Mouse (Mus musculus) ES-Bruce4 (cell line): ENCODE measurements around the gene Ppp2r2c. TPM values are rescaled to one million over a fixed set of nuclear protein-coding genes. Genes with fewer than 3 reads are reported as not detected.

Experiments
- H3K27ac ChIP-seq: 2 replicates; pipeline ENCODE4 v1.5.1; 2012; ENCODE audit warnings: low read length, inconsistent platforms; ENCODE audit not compliant: insufficient read depth
- H3K27me3 ChIP-seq: 2 replicates; pipeline ENCODE4 v1.6.1; 2012; ENCODE audit warnings: mild to moderate bottlenecking, low read length, inconsistent platforms; ENCODE audit not compliant: control insufficient read depth, poor library complexity, insufficient read depth, severe bottlenecking
- H3K36me3 ChIP-seq: 2 replicates; pipeline ENCODE4 v1.6.1; 2012; ENCODE audit warnings: inconsistent platforms, mild to moderate bottlenecking, low read length, moderate library complexity; ENCODE audit not compliant: control insufficient read depth, poor library complexity, insufficient read depth, severe bottlenecking
- H3K4me1 ChIP-seq: one replicate; pipeline ENCODE4 v1.8.1; 2011; ENCODE audit warnings: low read length; ENCODE audit not compliant: control insufficient read depth, insufficient read depth
- H3K4me3 ChIP-seq: 2 replicates; pipeline ENCODE4 v1.5.1; 2011; ENCODE audit warnings: low read depth, mild to moderate bottlenecking, low read length
- H3K9ac ChIP-seq: 2 replicates; pipeline ENCODE4 v1.6.1; 2012; ENCODE audit warnings: low read depth, mild to moderate bottlenecking, inconsistent platforms; ENCODE audit not compliant: poor library complexity, severe bottlenecking
- H3K9me3 ChIP-seq: replicated peaks from 2 replicates; pipeline ENCODE4 v1.6.1; 2012; ENCODE audit warnings: mild to moderate bottlenecking, low read length, inconsistent platforms; ENCODE audit not compliant: control insufficient read depth, poor library complexity, insufficient read depth, severe bottlenecking
- CTCF ChIP-seq: IDR thresholded peaks from one replicate; pipeline ENCODE4 v1.8.1; 2011; ENCODE audit warnings: low read depth, low read length
- EP300 ChIP-seq: IDR thresholded peaks from 2 replicates; pipeline ENCODE4 v1.6.1; 2011; ENCODE audit warnings: low read depth, low read length; ENCODE audit not compliant: insufficient read depth
- POLR2A ChIP-seq: IDR thresholded peaks from one replicate; pipeline ENCODE4 v1.8.1; 2011; ENCODE audit warnings: low read length; ENCODE audit not compliant: insufficient read depth
- polyA plus RNA-seq: library from polyadenylated mRNA; stranded (reverse); fragments of >200 nt; gene quantifications from 2 replicates; pipeline ENCODE4 v1.2.4, GENCODE M21; 2011; ENCODE audit warnings: low read depth; ENCODE audit not compliant: missing spikeins, insufficient read depth, insufficient read length

The Ppp2r2c gene
- polyA plus RNA-seq, 1 experiment = 14.6 TPM

DNA sequence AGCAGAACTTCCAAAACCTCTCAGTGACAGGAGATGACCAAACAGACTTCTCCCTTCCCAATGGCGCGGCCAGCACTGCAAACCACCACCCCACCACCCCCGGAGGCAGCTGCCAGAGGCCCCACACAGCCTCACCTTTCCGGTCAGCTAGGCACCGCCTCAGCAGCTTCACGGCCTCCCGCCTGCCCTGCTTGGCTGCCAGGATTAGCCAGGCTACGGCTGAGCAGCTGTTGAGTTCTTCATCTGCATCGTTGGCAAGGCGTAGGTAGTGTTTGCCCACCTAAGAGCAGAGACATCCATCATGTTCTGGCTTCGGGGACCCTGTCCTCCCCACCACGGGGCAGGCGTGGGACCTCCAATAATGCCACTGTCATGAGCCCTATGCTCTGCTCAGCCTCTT is 107.0 kb downstream of the Ppp2r2c start:
- TF ChIP-seq CTCF (no peak), POLR2A (no peak), EP300 (no peak)
- no peaks in the 10 kb centered on the region for H3K9me3 ChIP-seq
- no peaks in the 10 kb centered on the region for H3K36me3 ChIP-seq
- H3K4me3 ChIP-seq = no peak overlapping the region
- no peak overlapping the region for H3K9ac ChIP-seq
- H3K4me1 ChIP-seq = no peaks in the 10 kb centered on the region
- H3K27ac ChIP-seq = no peak overlapping the region
- no peaks in the 10 kb centered on the region for H3K27me3 ChIP-seq

DNA sequence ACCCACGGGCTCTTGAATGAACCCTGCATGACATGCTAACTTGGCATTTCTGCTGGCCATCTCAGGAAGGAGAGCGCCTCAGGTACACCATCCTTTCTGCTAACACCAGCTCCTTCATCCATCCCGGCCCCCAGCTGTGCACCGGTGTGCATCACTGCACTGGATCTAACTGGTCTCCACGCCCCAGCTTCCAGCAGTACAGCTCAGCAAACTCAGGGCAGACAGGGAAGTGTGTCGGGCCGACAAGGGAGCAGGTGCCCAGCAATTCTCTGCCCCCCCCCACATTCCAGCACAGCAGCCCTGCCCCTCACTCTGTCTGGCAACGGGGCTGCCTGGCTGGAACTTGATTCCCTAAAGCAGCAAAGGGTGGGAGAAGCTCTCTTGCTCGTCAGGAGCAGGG is 109.5 kb downstream of the Ppp2r2c start:
- Histone ChIP-seq H3K27ac (no peak overlapping the region), H3K9me3 (no peaks in the 10 kb centered on the region), H3K27me3 (no peaks in the 10 kb centered on the region), H3K4me3 (no peak overlapping the region), H3K36me3 (no peaks in the 10 kb centered on the region), H3K9ac (no peak overlapping the region), H3K4me1 (no peaks in the 10 kb centered on the region)
- TF ChIP-seq EP300 (no peak), POLR2A (no peak), CTCF (no peak)

DNA sequence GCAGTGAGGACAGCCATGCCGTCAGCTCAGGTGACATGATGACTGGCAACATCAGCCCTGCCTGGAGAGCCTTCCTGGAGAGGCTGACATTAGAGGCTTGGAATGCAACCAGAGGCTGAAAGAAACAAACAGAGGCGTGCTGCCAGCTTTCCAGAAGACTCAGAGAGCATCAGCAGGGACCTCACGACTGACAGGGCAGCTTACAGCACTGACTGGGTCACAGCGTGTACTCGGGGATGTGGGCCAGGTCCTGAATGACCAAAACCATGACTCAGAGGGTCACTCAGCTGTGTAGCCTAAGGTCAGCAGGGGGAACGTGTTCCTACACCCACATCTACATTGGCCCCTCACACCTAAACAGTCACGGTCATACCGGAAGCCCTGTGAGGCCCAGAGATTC is 110.7 kb downstream of the Ppp2r2c start:
- Histone ChIP-seq H3K9ac (no peak overlapping the region), H3K27ac (no peak overlapping the region), H3K9me3 (no peaks in the 10 kb centered on the region), H3K27me3 (no peaks in the 10 kb centered on the region), H3K36me3 (no peaks in the 10 kb centered on the region), H3K4me3 (no peak overlapping the region), H3K4me1 (no peaks in the 10 kb centered on the region)
- TF ChIP-seq CTCF (no peak), POLR2A (no peak), EP300 (no peak)

DNA sequence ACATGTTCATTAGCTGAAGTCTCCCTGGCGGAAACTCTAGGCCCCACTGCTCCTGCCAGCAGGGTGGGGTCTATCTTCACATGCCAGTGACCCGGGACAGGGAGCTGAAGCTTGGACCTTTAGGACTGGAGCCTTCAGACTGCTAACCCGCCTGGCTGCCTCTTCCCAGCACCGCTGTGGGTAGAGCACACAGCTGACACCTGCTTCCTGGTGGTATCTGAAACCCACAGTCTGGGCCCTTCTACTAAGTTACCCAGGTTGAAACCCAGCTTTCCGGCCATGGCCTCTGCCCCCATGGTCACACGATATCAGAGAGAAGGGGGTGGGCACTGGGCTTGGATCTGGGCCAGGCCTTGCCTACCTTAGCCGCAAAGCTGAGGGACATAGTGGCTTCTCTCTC is 111.3 kb downstream of the Ppp2r2c start:
- Histone ChIP-seq H3K9ac (no peak overlapping the region), H3K4me1 (no peaks in the 10 kb centered on the region), H3K27me3 (no peaks in the 10 kb centered on the region), H3K36me3 (no peaks in the 10 kb centered on the region), H3K4me3 (no peak overlapping the region), H3K27ac (no peak overlapping the region), H3K9me3 (no peaks in the 10 kb centered on the region)
- TF ChIP-seq EP300 (no peak), CTCF (no peak), POLR2A (no peak)

- H3K27me3 ChIP-seq = no peaks in the 10 kb centered on the region
- no peak overlapping the region for H3K27ac ChIP-seq
- no peak overlapping the region for H3K9ac ChIP-seq
- no peak for TF ChIP-seq POLR2A
- no peaks in the 10 kb centered on the region for H3K36me3 ChIP-seq
- H3K4me1 ChIP-seq = no peaks in the 10 kb centered on the region
- H3K9me3 ChIP-seq = no peaks in the 10 kb centered on the region
- H3K4me3 ChIP-seq = no peak overlapping the region
Observed at GRCm38 (mm10) chr5:36982271-36982670, 114.0 kb downstream of the Ppp2r2c start.

- Histone ChIP-seq H3K27ac (no peak overlapping the region), H3K4me1 (no peaks in the 10 kb centered on the region), H3K4me3 (no peak overlapping the region), H3K27me3 (no peaks in the 10 kb centered on the region), H3K9me3 (no peaks in the 10 kb centered on the region), H3K36me3 (no peaks in the 10 kb centered on the region), H3K9ac (no peak overlapping the region)
- TF ChIP-seq CTCF = no peak
Observed at GRCm38 (mm10) chr5:36986617-36987016, 118.3 kb downstream of the Ppp2r2c start.
